Mouse (Mus musculus) granulocyte monocyte progenitor cell, adult 5-6 weeks (primary cell): ENCODE data around the gene Gpr35. TPM values are rescaled to one million over a fixed set of nuclear protein-coding genes. Genes with fewer than 3 reads are reported as not detected.

Source experiments
- ATAC-seq: replicated peaks from 2 replicates; pipeline ENCODE4 v1.8.0; 2016; ENCODE audit warnings: mild to moderate bottlenecking, moderate TSS enrichment, inconsistent platforms; ENCODE audit not compliant: poor library complexity, severe bottlenecking
- total RNA-seq, 2 experiments: library from RNA; stranded (forward) in 1 of 2; stranded (reverse) in 1 of 2; fragments of 200-712, 200-1000 nt in 1 of 2; fragments of >200 nt in 1 of 2; fragmentation: Nextera tagmentation in 1 of 2; gene quantifications; 2 replicates each; pipeline ENCODE4 v1.2.3; 2014 to 2017

Gpr35 gene
- 0.58 TPM in 1 of 2 replicates, not detected in the other for total RNA-seq (2014; fragmentation: Nextera tagmentation)
- total RNA-seq (2017): 0.04 and 0.26 TPM in 2 replicates

DNA sequence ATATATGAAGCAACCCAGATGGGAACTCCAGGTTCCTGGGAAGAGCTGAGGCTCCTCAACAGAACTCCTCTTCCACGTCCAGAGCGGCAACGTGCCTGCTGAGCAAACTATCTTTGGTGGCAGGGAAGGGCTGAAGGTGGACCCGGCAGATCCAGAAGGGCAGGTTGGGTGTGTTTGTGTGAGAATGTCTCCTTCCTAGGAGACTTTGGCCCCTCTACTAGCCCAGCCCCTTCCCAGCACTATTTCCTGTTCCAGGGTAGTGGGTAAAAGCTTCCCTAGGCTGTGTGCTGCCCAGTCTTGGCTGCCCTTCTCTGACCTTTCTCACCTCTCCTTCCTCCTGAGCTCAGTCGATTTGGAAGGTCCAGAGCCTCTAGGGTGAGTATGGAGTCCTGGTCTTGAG is at the start of gene Gpr35:
Gene Gpr35 (plus strand): TSS at position 259 of the 400 bp plus-strand sequence.
- ATAC-seq: no peak

DNA sequence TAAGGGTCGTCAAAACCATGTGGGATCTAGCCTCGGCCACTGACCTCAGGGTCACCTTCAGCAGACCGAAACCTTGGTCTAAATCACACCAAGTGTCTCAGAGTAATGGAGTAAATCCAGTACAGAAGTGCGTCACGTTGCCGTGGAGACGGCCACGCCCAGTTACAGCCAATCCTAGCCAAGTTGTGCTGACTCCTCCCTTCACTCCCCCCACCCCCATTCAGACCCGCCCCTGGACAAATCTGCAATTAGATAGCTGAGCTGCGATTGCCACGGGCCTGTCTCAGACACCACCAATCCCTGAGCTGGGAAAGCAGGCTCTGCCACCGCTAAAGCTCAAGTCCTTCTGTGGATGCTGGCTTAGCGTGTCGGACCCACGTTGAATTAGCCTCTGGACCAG is 47.9 kb upstream of the Gpr35 start, which contains the start of gene Ankmy1:
Gene Ankmy1 (minus strand): TSS at position 121 of the 400 bp plus-strand sequence.
- no peak for ATAC-seq

DNA sequence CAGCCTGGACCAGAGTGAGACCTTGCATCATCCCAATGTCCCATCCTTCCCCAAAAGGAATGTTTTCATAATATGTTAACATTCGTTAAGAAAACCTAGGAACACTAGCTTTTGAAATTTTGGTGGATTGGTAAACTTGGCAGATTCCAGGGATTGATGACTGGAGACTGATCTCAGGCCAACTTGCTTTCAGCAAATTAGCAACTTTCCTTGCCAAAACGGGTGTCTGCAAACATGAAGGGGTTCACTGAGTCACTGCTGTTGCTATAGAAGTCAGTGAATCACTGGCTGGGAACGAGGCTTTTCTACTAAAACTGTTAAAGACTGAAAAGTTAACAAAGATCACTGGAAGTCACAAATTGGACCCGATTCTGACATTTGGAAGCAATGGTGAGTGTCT is 47.0 kb upstream of the Gpr35 start:
- ATAC-seq: no peak

DNA sequence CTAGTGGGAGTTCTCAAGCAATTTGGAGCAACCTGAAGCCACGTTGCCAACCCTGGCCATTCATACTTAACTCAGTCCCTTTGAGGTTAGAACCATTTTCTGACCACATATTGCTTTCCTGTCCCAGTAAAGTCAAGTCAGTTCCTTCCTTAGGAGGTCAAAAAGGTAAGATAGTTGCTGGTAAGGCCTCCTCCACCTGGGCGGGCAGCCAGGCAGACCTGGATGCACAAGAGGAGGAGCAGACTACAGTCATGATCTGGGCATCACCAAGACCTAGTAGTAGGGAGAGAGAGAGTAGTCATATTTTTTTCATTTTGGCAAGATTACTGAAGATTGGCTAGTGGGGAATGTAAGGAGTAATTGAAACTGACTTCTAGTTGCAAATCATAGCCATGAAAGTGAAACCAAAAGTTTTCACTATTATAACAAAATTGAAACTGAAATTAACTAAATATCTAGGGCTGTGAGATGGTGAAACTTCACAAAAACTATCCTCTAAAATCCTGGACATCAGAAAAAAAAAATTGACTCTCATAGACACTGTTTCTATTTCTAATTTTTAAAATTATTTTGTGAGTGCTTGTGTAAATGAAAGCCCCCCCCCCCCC is 44.9 kb upstream of the Gpr35 start:
- ATAC-seq: no peak

DNA sequence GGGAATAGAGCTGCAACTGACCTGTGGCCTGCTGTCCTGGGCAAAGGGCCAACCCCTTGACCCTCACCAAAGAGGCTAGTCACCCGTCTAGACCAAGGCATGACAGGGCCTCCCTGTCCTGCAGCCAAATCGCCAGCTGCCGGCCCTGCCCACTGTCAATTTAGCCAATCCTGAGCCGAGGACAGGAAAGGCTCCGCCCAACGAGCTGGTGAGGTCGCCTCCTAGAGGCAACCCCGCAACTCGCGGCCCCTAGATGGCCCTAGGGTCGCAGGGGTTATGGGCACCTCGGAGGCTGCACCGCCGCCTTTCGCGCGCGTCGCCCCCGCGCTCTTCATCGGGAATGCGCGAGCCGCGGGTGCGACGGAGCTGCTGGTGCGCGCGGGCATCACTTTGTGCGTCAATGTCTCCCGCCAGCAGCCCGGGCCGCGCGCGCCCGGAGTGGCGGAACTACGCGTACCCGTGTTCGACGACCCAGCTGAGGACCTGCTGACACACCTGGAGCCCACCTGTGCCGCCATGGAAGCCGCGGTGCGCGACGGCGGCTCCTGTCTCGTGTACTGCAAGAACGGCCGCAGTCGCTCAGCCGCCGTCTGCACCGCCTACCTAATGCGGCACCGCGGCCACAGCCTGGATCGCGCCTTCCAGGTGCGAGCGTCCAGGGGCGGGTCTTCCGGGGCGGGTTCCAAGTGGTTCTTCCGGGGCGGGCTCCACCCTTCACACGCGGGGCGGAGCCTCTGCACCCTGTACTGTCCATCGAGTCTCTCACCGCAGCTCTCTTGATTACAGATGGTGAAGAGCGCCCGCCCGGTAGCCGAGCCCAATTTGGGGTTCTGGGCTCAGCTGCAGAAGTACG is 43.7 kb upstream of the Gpr35 start, which contains the start of gene Dusp28:
Gene Dusp28 (plus strand): TSS at position 203 of the 853 bp plus-strand sequence.
- peak; percentile 67 for ATAC-seq

DNA sequence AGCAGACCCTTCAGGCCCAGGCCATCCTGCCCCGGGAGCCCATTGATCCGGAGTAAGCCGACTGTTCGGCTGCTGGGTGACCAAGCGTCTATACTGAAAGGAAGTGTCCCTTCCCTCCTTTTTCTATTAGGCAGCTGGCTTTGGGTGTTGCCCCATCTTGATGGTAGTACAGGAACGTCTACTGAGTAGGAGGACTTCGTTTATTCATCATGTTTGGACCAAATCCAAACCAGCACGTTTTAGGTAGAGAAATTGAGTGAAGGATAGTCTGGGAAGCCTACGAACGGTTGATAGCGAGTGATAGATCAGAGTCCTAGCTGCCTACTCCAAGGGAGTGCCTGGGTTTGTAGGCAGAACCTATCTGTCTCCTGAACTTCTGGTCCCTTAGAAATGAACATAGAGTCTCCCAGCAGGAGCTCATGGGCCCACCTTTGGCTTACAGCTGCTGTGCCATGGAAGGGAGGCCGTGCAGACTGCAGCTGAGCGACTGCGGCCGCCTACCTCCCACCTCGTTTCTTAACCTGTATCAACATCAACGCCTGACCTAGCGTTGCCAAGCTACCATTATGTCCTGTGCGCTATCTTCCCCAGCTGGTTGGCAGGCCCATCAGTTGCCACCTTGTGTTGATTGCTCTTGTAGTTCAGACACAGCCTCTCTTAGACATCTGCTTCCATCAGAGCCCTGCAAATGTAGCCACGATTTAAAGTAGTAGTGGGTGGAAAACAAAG is 42.9 kb upstream of the Gpr35 start:
- ATAC-seq: peak; percentile 10

DNA sequence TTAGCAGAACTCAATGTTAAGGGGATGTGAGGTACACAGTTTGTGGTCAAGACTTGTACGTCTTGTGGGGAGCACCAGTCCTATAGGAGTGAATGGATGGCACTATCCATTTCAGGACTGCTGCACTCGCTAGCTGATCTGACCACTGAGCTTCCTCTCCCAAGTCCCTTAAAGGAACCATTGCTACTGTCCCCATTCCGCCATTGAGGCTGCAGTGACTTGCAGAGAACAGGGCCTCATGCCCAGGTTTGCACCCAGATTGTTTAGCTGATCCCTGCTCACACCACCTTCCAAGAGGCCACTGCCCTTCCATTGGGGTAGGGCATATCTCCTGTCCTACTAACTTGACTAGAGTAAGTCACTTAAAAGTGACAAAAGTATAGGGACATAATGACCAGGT is 42.0 kb upstream of the Gpr35 start:
- no peak for ATAC-seq

DNA sequence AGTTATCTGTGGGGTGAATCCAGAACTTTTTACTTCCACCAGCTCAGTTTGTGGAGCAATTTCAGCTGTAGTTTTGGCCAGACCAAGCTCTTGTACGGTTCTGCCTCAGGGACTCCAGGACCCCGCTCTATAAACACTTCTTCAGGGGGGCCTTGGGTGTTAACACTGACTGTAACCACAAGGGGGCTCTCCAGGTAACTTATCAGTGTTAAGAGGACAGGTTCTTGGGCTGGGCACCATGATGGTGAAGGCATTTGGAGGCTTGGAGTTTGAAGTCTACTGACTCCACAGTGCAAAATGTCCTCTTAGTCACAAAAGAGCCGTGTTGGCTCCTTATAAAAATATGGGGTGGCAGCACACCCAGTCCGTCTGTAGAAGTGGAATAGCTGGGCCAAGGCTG is 41.6 kb upstream of the Gpr35 start:
- no peak for ATAC-seq

DNA sequence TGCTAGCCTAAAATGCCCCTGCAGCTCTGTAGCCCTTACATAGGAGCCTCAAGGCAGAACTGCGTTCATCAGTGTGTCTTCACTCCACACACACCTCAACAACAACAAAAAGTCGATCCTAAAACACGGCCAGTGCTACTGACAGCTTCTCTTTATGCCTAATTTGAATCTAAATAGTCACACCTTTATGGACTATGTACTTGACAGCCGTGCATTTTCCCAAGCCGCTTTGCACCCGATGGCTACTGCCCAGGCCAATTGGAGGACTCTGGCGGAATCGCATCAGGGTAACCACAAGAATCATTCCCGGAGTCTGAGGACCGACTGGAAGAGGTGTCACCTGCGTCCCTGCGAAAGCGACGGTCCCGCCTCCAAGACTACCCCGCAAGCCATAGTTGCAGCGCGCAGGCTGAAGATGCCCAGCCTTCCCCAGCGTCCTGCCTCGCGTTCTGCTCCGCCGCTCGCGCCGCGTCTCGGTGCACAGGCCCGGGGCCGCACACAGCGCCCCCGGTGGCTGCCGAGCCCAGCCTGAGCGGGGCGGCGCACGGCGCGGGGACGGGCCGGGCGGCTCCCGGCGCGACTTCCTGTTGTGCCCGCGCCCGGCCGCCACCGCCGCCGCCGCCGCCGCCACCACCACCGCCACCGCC is 40.3 kb upstream of the Gpr35 start, which contains the start of gene Rnpepl1:
Gene Rnpepl1 (plus strand): TSS at position 545 of the 647 bp plus-strand sequence.
- ATAC-seq: peak; percentile 48

DNA sequence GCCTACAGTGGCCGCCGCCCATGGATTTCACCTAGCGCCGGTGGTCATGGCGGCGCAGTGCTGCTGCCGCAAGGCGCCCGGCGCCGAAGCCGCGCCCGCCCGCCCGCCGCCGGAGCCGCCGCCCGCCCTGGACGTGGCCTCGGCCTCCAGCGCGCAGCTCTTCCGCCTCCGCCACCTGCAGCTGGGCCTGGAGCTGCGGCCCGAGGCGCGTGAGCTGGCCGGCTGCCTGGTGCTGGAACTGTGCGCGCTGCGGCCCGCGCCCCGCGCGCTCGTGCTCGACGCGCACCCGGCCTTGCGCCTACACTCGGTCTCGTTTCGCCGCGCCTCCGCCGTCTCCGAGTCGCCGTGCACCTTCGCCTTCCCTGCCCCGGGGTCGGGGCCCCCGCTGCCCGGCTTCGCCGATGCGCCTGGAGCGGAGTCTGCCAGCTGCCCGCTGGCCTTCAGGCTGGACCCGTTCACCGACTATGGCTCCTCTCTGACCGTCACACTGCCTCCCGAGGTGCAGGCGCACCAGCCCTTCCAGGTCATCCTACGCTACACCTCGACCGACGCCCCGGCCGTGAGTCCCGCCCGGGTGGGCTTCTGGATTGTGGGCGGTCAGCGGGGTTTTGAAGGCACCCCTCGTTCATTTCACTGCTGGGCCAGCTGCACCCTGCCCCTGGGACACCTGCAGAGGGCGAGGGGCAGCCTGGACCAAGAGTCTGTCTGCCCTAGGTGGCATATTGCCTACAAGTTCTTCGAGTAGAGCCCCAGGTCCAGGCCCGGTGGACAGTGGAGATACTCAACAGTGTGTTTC is 39.5 kb upstream of the Gpr35 start:
- no peak; the same call in 1 of the 2 replicates for ATAC-seq

DNA sequence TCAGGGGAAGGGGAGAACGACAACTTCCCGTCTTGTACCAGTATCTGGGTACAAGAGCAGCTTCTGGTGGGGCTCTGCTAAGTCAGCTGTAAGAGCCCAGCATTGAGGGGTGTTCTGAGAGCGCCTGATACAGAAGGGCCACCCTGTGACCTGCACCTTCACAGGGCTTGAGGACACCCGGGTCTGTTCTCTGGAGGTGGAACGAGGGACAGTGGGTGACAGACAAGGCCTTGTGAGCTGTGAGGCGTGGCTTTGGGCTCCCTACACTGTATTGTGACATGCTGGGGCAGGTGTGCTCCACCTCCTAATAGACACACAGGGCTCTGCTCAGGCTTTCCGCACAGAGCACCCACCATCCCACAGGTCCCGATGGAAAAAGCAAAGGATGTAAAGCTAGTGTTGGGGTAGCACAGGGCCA is 38.9 kb upstream of the Gpr35 start:
- no peak for ATAC-seq

DNA sequence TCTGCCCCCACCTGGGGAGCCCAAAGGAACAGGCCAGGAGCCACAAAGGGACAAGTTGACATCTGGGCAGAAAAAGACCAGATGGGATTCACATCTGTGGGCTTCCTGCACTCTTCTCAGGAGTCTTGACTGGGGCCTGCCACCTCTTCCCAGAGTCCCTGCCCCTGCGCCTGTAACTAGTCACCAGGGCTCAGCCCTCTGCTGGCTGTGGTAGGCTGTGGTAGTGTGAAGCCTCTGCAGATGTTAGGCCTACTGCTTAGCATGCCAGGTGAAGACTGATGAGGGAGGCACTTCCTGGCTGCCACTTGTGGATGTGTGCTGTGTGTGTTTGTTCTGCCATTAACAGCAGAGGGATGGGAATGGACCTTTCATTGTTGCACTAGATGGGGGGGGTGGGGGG is 38.4 kb upstream of the Gpr35 start:
- no peak for ATAC-seq

DNA sequence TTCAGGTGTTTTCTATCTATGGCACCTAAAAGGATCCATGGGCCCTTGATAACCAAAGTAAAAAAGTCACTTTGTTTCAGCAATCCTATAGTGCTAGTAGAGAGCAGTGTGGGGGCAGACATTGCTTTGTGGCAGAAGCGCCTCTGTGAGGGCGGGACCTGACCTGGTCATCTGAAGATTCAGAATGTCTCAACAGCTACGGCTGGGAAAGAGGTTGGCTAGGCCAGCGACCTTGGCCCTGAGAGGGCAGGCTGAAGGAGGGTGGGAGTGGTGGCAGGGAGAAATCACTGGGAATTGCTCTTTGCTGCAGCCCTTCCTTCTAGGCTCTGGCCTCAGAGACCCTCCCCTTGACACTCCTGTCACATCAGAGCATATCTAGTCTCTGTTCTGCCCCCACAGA is 36.4 kb upstream of the Gpr35 start:
- no peak for ATAC-seq

DNA sequence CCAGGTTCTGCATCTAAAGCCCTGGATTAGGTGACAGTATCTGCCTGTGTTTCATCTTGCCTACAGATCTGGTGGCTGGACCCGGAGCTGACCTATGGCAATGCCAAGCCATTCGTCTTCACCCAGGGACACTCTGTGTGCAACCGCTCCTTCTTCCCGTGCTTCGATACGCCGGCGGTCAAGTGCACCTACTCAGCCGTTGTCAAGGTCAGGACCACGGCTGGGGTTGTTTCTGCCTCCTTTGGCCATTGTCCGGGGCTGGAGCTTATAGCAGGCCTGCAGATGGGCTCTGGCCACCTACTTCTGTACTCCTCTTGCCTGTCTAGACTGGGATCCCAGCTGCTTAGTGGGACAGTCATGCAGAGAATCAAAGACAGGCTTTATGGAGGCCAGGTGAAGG is 35.7 kb upstream of the Gpr35 start:
- ATAC-seq: no peak

DNA sequence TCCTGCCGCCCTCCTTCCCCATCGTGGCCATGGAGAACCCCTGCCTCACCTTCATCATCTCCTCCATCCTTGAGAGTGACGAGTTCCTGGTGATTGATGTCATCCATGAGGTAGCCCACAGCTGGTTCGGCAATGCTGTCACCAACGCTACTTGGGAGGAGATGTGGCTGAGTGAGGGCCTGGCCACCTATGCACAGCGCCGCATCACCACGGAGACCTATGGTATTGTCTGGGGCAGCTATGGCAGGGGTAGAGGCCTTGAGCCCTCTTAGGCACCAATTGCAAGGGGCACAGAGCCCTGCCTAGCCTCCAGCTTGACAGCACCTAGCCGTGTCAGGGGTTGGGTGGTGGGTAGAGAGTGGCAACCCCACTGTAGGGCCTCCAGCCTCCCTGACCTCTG is 33.9 kb upstream of the Gpr35 start:
- ATAC-seq: no peak

DNA sequence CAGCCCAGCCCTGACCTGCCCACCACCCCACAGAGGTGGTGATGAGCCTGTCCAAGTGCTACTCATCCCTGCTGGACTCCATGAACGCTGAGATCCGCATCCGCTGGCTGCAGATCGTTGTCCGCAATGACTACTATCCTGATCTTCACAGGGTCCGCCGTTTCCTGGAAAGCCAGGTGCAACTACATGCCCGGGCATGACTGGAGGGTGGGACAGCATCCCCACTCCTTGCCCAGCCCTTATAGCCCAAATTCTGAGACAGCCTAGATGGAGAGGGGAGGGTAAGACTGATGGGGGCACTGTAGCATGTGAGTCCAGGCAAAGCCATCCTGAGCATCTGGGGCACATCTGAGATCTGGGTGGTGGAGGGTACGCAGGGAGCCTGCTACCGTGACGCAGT is 31.5 kb upstream of the Gpr35 start:
- ATAC-seq: no peak

DNA sequence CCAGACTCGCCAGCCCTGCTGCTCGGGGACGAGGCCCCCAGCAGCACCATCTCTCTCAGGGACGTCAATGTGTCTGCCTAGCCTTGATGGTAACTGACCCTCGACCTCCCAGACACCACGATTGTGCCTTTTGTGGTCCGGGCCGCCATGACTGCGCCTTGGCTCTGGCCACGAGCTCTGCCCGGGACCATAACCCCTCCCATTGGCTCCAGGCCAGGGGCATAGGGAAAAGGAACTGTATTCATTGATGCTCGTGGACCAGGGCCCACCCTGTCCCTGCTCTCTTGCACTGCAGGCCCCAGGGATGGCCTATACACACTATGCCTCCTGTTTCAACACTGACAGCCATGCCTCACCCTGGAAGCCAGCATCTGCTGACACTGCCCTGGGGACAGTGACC is 30.9 kb upstream of the Gpr35 start:
- no peak for ATAC-seq

DNA sequence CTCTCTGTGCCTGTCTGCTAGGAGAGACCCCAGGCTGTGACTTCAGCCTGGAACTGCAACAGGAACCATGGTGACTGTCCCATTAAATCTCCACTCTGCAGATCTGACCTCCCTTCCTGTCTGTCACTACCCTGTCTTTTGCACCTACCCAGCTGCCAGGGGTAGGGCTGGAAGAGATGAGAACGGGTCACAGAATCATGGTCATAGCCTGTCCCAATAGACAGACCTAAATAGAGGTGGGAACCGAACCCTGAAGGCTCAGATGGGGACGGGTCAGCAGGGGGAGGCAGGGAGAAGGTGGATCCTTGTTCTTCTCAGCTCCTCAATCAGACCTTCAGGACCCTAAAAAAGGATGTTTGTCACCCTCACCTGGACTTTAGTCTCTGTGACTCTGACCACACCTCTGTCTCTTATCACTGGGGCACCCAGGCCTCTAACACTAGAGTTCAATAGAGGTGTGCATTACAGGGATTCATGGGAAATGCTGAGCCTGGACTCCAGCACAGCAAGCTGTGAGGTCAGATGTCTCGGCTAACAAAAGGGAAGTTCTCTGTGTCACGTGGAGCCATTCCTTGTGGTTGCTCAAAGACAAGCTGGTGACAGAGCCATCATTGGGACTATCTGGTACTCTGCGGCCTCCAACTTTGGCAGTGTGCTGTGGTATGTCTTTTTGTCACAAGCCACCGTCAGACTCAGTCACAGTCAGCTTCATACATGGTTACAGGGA is 30.0 kb upstream of the Gpr35 start:
- peak; percentile 90 for ATAC-seq

DNA sequence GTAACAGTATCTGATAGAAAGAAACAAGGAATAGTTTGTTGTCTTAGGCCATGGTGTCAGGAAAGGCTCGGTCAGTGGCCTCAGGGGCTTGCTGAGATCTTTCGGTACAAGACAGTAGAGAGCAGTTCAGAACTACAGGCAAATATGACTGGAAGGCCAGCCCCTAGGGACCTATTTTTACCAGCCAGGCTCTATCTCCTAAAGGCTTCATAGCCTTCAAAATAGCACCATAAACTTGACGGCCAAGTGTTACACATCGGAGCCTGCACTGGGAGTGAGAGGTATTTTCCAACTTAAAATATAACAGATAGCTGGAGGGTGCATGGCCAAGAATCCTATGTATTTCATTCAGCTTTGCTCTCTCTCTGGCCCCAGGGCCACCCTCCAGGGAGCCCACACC is 29.2 kb upstream of the Gpr35 start:
- no peak for ATAC-seq
